Mouse (Mus musculus) v-Abl transformed pro-B cells (cell line): ENCODE results near the gene Eif4enif1.

Source experiments
- in situ Hi-C, 2 experiments: fragments of 400-800 bp; cut with MboI; formaldehyde crosslinking; loops; one replicate each; pipeline ENCODE4 v1.15.1; 2025; ENCODE audit not compliant: unreplicated experiment in 2 of 2

Eif4enif1 gene

DNA sequence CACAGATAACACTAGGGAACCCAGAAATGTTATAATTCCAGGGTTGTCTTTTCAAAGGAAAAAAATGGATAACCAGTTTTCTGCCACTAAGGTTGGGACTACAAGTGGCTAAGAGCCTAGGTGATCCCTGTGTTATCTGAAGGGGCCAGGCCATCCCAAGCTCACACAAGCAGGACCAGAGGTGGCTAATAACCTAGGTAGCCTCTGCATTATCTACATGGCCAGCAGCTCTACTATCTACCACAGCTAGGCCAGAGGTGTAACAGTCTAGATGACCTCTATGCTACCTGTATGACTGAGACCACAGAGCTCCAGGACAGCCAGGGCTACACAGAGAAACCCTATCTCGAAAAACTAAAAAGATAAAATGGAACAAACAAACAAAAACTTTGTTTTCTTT is 57.3 kb downstream of the Eif4enif1 start:
- in situ Hi-C loops: loop anchor here in 1 of 2 experiments (25.0 kb wide), 1 partner anchor 528 kb away; no protein-coding TSS in a partner anchor

DNA sequence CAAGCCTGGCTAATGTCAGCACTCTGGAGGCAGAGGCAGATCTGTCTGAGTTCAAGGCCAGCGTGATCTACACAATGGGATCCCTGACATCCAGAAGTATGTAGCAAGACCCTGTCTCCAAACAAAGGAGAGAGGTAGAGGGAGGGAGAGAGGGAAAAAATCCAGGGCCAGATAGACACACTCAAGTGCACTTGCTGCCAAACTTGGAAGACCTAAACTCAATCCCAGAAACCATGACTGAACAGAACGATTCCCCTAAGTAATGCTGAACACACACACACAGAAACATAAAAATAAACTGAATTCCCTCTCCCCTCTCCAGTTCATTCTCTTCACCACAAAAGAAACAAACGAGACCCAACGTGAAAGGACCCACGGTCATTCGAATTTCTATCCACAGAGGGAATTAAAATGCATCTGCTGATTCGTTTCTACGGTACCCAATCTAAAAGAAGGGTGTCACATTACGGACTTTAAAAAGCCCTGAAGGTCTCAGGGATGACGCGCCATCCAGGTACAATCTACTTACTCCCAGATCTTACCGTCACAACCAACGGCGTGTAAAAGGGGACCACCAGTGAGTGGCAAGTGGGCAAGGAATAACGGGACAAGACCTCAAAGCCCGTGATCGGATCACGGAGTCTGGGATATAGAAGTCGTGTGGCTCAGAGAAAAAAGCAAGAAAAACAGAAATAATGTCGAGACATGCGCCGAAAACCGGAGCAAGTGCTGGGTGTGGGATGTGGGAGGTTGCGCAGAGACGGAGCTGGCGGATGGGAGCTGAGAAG is 63.3 kb downstream of the Eif4enif1 start:
- in situ Hi-C loops: loop anchor here in 1 of 2 experiments (10.0 to 25.0 kb wide), 2 partner anchors 139 to 522 kb away; partner anchors contain the start of gene Limk2

DNA sequence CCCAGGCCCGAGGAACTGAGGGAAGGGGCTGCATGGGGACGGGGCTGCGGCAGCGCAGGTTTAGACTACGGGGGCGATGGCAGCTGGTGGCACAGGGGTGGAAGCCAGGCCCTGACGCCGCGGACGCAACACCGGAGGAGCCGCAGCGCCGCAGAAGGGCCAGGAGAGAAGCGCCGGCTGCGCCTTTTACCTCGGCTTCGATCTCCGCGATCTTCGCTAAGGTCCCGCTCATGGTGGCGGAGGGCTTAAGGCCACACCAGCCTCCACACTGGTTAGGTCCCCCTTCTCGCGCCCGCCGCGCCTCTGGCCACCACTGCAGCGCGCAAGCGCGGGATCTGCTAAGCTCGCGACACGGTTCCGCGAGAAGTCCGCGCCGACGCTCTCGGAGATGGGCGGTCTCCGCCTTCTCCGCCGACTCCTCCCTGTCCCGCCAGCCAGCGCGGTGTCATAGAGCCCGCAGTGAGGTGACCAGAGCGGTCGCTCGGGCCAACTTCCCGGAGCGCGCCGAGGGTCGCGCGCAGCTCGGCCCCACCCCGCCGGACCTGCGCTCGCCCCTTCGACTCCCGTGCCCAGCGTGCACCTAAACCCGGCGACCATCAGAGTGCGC is 64.0 kb downstream of the Eif4enif1 start, which contains the start of gene Drg1:
Gene Drg1, minus strand, starts transcription at position 337 of the 607 bp plus-strand sequence.
- in situ Hi-C loops: loop anchor here in 1 of 2 experiments (10.0 to 25.0 kb wide), 2 partner anchors 139 to 521 kb away; partner anchors contain the start of gene Limk2

DNA sequence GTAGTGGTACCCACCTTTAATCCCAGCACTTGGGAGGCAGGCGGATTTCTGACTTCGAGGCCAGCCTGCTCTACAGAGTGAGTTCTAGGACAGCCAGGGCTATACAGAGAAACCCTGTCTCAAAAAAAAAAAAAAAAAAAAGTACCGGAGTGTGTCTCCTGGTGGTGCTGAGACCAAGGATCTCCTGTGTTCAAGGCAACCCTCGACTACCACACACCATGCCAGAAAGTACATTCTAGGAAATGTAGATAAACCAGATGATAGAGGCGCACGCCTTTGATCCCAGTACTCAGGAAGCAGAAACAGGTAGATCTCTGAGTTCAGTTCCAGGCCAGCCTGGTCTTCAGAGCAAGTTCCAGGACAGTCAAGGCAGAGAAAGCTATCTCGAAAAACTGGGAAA is 64.9 kb downstream of the Eif4enif1 start:
- in situ Hi-C loops: loop anchor here in 1 of 2 experiments (10.0 to 25.0 kb wide), 2 partner anchors 138 to 520 kb away; partner anchors contain the start of gene Limk2

DNA sequence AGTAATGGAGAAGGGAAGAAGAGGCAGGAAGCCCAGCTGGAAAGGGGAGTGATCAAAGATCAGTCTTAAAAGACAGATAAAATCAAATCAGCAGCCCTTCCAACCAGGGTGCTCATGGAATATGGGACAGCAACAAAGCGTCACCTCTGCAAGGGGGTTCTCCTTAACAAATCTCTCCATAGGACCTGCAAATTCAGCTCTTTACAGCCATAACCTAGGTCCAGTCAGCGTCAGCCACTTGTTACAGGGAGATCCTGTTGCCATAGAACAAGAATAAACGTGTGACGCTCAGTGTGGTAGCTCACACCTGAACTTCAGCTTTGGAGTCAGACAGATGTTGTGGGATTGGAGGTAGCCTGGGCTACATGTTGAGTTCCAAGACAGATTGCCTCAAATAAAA is 67.0 kb downstream of the Eif4enif1 start:
- in situ Hi-C loops: loop anchor here in 1 of 2 experiments (10.0 to 25.0 kb wide), 2 partner anchors 136 to 518 kb away; partner anchors contain the start of gene Limk2

DNA sequence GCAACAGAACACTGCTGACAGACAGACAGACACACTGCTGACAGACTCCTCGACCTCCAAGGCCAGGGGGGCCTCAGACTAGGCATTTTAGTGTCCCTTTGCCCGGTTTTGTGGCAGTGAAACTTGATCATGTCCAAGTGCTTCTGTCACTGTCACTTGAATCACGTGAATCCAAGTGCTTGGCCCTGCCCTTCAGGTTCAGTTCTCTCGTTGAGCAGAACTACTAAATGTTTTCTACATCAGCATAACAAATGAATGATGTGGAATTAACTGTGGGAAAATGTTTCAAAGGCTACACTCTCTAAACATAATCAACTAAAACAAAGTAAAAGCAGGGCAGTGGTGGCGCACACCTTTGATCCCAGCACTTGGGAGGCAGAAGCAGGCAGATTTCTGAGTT is 76.2 kb downstream of the Eif4enif1 start:
- in situ Hi-C loops: no loop called here

DNA sequence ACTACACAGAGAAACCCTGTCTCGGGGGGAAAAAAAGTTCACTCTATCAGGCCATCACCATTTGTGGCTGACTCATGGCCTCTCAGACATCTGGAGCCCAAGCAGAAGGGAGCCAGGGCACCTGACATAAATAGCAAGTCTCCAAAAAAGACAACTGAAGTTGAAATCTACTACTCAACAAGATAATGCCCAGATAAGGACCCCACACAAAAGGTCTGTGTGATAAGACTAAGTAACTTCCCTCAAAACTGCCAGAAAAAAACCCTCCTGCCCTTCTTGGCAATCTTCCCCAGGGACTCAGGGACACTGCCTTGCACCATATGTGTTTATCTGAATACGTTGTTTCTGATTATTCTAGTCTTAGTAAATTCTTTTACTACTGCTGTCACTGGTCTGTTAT is 77.5 kb downstream of the Eif4enif1 start:
- in situ Hi-C loops: no loop called here

DNA sequence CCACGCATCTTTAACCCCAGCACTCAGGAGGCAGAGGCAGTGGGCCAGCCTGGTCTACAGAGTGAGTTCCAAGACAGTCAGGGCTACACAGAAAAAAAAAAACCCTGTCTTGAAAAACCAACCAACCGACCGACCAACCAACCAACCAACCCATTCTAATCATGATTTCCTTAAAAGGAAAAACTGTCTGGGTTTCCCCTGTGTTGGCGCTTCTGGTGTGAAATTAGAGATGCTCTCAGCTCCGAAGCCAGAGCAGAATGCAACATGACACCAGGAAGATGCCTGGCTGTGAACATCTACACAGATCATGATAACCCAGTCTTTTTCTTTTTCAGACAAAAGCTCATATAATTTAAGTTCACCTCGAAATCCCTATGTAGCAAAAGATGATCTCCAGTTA is 80.7 kb downstream of the Eif4enif1 start:
- in situ Hi-C loops: no loop called here

DNA sequence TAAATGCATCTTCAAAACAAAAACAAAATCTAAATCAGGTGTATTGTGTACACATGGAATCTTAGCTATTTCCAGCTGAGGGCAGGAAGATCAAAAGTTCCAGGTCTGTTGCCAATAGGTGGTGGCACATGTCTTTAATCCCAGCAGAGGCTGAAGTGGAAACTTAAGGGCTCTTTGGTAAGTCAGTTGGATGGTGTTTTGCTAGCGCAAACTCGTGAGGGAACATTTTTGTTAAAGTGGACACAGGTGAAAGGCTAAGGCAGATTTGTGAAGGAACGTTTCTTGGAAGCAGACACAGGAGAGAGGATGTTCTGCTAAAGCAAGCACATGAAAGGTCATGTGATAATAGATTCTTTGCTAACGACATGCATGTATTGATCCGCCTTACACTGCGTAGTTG is 81.5 kb downstream of the Eif4enif1 start:
- in situ Hi-C loops: no loop called here

DNA sequence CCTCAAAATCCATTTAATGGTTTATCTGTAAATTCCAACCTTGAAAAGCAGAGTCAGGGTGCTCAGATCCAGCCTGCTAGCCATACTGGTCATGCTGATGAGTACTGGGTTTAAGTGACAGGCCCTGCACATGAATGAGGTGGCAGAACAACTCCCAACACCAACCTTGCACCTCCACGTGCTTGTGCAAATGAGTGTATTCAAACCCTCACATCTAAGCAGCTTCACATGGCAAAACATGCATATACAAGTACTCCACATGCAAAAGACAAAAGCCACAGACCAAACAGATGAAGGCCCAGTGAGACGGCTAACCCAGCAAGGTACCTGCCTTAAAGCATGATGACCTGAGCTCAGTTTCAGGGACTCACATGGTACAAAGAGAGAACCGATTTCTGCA is 83.7 kb downstream of the Eif4enif1 start:
- in situ Hi-C loops: no loop called here

DNA sequence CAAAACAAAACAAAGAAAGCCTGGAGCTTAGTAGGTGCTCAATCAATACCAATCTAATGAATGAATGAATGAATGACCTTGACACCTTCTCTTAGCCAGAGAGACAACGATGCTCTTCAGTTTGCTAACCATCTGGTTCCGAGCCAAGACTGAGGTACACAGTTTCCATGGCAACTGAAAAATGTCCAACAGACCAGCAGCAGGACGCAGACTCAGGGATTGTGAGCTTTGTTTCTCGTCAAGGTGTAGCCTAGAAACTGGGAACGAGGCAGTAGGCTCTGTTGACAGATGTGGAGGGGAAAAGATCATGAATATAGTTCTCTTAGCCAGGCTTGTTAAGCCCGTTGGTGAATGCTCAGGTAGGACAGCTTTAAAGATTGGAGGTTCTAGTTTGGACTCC is 84.9 kb downstream of the Eif4enif1 start:
- in situ Hi-C loops: no loop called here

DNA sequence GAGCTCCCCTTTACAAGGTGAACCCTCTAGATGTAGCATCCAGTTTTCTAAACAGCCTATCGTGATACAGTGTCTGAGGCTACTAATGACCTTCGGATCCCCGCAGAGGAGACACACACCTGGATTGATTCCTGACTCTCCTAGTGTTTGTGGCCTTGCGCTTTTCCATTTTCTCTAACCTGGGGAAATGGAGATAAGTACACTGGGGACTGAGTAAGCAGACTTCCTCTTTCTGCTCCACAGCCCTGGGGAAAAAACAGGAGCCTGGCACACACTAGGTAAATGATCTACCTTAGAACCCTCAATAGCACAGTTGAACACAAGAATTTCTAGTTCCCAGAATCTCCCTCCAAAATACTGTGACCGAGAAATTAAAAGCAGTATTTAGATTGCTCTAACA is 85.7 kb downstream of the Eif4enif1 start:
- in situ Hi-C loops: no loop called here

DNA sequence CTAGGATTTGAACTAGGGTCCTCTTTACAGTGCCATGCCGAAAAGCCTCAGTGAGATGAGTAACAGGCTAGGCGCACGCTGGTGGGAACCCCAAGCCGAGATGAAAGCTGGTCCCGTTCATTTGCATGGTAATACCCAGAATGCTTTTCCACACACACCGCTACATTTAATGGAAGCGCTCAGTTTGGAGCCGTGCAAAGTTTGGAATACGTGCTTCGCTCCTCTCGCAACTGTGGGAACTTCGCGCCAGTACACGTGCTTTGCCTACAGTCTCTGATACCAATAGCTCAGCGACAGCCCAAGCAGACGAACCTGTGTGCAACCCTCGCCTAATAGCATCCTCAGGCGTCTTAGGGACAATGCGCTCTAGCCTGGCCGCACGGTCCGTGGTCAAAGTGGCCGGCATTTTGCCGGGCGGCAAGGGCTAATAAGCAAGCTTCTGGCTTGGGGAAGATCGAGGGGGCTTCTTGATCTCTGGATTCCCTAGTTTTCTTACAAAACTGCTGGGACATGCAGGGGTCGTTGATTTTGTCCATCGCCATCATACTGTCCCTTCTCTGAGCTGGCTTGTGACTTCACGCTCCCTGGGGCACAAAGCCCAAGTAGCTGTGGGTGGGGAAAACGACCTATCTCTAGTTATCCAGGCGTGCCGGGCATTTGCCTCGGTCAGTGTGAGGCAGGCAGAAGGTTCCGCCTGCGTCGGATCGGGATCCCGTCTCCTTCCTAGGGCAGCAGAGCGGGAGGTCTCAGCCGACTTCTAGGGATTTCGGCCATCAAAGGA is 86.5 kb downstream of the Eif4enif1 start, which contains the start of gene Patz1:
Gene Patz1, plus strand, starts transcription at position 354 of the 781 bp plus-strand sequence.
- in situ Hi-C loops: no loop called here

DNA sequence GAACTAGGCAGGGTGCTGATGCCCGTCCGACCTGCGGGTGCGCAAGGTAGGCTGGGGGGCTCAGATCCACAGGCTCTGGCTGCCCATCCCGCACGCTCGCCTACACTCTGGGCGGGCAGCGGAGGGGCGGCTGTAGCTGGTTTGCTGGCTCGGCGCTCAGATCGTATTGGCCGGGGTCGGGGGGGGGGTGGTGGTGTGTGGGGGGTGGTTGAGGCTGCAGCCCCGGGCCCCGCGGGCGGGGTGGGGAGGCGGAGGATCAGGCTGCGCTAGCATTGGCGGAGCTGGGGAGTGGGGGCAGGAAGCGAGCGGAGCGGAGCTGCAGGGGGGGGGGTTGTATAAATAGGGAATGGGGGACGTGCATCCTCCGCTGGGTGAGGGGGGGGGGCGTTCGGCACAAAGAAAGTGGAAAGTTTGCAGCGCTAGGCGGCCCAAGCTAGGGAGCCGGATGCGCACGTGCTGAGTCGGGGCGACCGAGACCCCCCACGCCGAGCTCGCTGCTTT is 87.2 kb downstream of the Eif4enif1 start:
- in situ Hi-C loops: no loop called here

DNA sequence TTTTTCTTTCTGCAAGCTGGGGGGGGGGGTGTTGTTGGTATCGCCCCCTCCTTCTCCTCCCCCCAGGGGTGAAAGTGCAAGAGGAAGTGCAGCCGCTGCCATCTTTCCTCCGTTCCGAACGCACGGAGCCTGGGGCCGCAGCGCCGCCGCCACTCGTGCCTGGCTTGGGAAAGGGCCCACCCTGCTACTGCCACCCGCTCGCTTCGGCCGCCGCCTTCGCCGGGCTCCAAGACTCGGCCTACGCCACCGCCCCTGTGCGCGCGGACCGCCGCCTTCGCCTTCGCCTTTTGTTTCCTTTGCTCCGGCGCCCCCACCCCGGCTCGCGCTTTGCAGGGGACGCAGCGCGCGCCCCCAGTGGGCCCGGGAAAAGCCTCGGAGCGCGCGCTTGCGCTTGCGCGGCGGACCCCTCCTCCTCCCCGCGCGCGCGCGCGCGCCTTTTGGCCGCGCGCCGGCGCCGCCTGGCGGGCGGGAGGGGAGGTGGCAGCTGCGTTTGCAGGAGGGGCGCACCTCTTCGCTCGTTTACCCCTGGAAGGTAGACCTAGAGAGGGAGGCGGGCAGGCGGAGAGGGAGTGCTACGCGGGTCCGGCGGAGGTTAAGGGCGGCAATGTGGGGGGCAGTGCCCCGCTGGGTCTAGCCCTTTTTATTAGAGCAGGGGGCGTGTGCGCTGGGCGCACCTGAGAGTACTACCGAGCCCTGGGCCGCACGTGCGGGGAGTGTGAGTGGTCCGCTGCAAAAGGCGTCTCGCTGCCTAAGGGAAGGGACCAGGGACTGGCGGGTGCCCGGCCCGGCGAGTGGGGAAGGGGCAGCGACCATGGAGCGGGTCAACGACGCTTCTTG is 87.8 kb downstream of the Eif4enif1 start:
- in situ Hi-C loops: loop anchor here (5.0 kb wide), 1 partner anchor 42 kb away; the partner anchor contains the start of gene Pik3ip1 (in 2 of the 2)

DNA sequence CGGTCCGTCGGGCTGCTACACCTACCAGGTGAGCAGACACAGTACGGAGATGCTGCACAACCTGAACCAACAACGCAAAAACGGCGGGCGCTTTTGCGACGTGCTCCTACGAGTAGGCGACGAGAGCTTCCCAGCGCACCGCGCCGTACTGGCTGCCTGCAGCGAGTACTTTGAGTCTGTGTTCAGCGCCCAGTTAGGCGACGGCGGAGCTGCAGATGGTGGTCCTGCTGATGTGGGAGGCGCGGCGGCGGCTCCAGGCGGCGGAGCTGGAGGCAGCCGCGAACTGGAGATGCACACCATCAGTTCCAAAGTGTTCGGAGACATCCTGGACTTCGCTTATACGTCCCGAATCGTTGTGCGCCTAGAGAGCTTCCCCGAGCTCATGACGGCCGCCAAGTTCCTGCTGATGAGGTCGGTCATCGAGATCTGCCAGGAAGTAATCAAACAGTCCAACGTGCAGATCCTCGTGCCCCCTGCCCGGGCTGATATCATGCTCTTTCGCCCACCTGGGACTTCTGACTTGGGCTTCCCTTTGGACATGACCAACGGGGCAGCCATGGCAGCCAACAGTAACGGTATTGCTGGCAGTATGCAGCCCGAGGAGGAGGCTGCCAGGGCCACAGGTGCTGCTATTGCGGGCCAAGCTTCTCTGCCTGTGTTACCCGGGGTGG is 88.6 kb downstream of the Eif4enif1 start:
- in situ Hi-C loops: loop anchor here (5.0 kb wide), 1 partner anchor 42 kb away; the partner anchor contains the start of gene Pik3ip1 (in 2 of the 2)

DNA sequence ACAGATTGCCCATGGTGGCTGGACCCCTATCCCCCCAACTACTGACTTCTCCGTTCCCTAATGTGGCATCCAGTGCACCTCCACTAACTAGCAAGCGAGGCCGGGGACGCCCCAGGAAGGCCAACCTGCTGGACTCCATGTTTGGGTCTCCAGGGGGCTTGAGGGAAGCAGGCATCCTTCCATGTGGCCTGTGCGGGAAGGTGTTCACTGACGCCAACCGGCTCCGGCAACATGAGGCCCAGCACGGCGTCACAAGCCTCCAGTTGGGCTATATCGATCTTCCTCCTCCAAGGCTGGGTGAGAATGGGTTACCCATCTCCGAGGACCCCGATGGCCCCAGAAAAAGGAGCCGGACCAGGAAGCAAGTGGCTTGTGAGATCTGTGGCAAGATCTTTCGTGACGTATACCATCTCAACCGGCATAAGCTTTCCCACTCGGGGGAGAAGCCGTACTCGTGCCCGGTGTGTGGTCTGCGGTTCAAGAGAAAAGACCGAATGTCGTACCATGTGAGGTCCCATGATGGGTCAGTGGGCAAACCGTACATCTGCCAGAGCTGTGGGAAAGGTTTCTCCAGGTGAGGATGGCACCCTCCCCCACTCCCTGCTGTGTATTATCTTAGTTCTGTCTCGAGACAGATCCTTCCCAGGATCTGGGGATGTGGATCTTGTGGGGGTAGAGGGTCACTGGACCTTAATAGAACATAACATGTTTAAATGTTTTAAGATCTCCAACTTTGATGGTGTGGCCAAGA is 89.3 kb downstream of the Eif4enif1 start:
- in situ Hi-C loops: loop anchor here (5.0 kb wide), 1 partner anchor 41 kb away; the partner anchor contains the start of gene Pik3ip1 (in 2 of the 2)

DNA sequence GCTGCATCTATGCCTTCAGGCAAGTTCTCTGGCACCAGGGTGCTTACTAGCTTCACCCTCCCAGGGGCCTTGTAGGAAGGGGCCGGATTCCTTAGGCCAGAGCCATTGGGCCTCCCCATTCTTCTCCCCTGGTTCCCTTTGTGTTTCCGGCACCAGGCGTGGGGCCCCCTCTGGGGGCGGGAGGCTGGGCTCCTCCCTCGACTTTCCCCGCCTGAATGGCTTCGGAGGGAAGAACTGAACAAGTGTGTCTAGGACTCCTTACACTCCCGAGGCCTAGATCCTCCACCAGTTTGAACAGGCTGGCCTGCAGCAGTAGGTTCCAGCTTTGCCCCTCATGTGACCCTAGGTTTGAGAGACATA is 89.8 kb downstream of the Eif4enif1 start:
- in situ Hi-C loops: loop anchor here (5.0 kb wide), 1 partner anchor 40 kb away; the partner anchor contains the start of gene Pik3ip1 (in 2 of the 2)
